18 mouse cellular contexts compared by ENCODE assay signal in genomic region chr2:53206749-53207148, GRCm38 (mm10). TPM values are rescaled to one million over a fixed set of nuclear protein-coding genes. Genes with fewer than 3 reads are reported as not detected.
A peak's percentile ranks its signal among the peaks of the same experiment; 100 is the strongest.
DNase-seq lines count a peak whose midpoint lies in the region; ATAC-seq and TF ChIP-seq lines count a peak whose summit lies in the region.
"Had no signal": no experiment of that assay in that cellular context is flagged by ENCODE, and none has a peak within 500 bp of the region (broad histone marks: within the 10 kb centered on the region; RNA-seq: fewer than 3 reads in every experiment).

No protein-coding gene starts in this region.

- H3K36me3 ChIP-seq in heart, postnatal 0 days (replicated peaks; ENCODE audit: control insufficient read depth, insufficient read depth, low read length), result peaks cover 18% of the 10 kb centered on the region
- peaks cover 38% of the 10 kb centered on the region for H3K36me3 ChIP-seq in liver, postnatal 0 days (replicated peaks; ENCODE audit: insufficient read depth, low read length)

- intact Hi-C loops in heart, postnatal 14 days (cut with DNase I), result no loop called here

- H3K27ac ChIP-seq in heart, postnatal 0 days (ENCODE audit: low read depth), result no peak overlapping the region
- H3K27ac ChIP-seq in liver, postnatal 0 days (ENCODE audit: low read depth), result no peak overlapping the region
- H3K27ac ChIP-seq: embryonic facial prominence, embryonic 15.5 days; heart, embryonic 10.5 days; limb, embryonic 13.5 days; liver, embryonic 13.5 days; lung, embryonic 15.5 days had no signal

- peak; percentile 8; the same call in 1 of the 2 replicates for TF ChIP-seq CTCF in heart, postnatal 0 days (IDR thresholded peaks at IDR 0.05; ENCODE audit: low read depth)
- peak; percentile 21; the same call in 1 of the 2 replicates for TF ChIP-seq CTCF in liver, postnatal 0 days (IDR thresholded peaks at IDR 0.05; ENCODE audit: low read depth)
- TF ChIP-seq CTCF in brain, embryonic 14.5 days (IDR thresholded peaks at IDR 0.05; ENCODE audit: borderline replicate concordance, extremely low read depth, insufficient read depth, insufficient read length), result no peak

- no peak overlapping the region for H3K4me3 ChIP-seq in heart, postnatal 0 days (ENCODE audit: low read depth, low read length)
- no peak overlapping the region for H3K4me3 ChIP-seq in liver, postnatal 0 days (ENCODE audit: low read depth, low read length)
- H3K4me3 ChIP-seq: embryonic facial prominence, embryonic 15.5 days; heart, embryonic 10.5 days; limb, embryonic 13.5 days; liver, embryonic 13.5 days; lung, embryonic 15.5 days had no signal

- H3K27me3 ChIP-seq in heart, postnatal 0 days (ENCODE audit: control insufficient read depth, insufficient read depth, low read length), result no peaks in the 10 kb centered on the region
- no peaks in the 10 kb centered on the region for H3K27me3 ChIP-seq in liver, postnatal 0 days (ENCODE audit: insufficient read depth, low read length)
- H3K27me3 ChIP-seq: embryonic facial prominence, embryonic 15.5 days; limb, embryonic 13.5 days; liver, embryonic 13.5 days; lung, embryonic 15.5 days had no signal

- no peak for TF ChIP-seq EP300 in heart, postnatal 0 days (IDR thresholded peaks at IDR 0.05; ENCODE audit: low read depth)
- TF ChIP-seq EP300 in liver, postnatal 0 days (IDR thresholded peaks at IDR 0.05; ENCODE audit: low read depth), result no peak

- H3K9me3 ChIP-seq in heart, postnatal 0 days (replicated peaks; ENCODE audit: control insufficient read depth, low read length), result no peaks in the 10 kb centered on the region
- H3K9me3 ChIP-seq in liver, postnatal 0 days (ENCODE audit: low read length), result no peaks in the 10 kb centered on the region
- H3K9me3 ChIP-seq: embryonic facial prominence, embryonic 15.5 days; heart, embryonic 10.5 days; limb, embryonic 13.5 days; liver, embryonic 13.5 days; lung, embryonic 15.5 days had no signal

- no peak for DNase-seq in heart, postnatal 0 days (ENCODE audit: low spot score)
- DNase-seq in heart, postnatal 14 days, result no peak
- DNase-seq in liver, postnatal 0 days, result no peak
- DNase-seq in liver, result no peak
- peak; percentile 26 for DNase-seq in 416B (ENCODE audit: low read depth)
- DNase-seq in brain, embryonic 14.5 days (ENCODE audit: low read depth), result peak; percentile 9
- DNase-seq in embryo, embryonic 11 days, result no peak
- DNase-seq: adrenal gland, postnatal 25 days; cerebellum, adult 9-10 months; kidney, adult 2 months; kidney, postnatal 14 days; liver, embryonic 13.5 days; right cerebral cortex, postnatal 14 days had no signal

- TF ChIP-seq POLR2A in brain, embryonic 14.5 days (IDR thresholded peaks at IDR 0.05; ENCODE audit: borderline replicate concordance, extremely low read depth, insufficient read depth, insufficient read length, poor library complexity, severe bottlenecking), result no peak

- H3K9ac ChIP-seq in heart, postnatal 0 days (replicated peaks; ENCODE audit: low read depth, low read length), result no peak overlapping the region
- H3K9ac ChIP-seq in liver, postnatal 0 days (replicated peaks), result no peak overlapping the region
- H3K9ac ChIP-seq: embryonic facial prominence, embryonic 15.5 days; limb, embryonic 13.5 days; liver, embryonic 13.5 days; lung, embryonic 15.5 days had no signal

- ATAC-seq in heart, postnatal 0 days (ENCODE audit: insufficient read depth, low read depth), result no peak
- ATAC-seq in liver, postnatal 0 days, result no peak

- no peaks in the 10 kb centered on the region for H3K4me1 ChIP-seq in heart, postnatal 0 days (ENCODE audit: control insufficient read depth, insufficient read depth)
- no peaks in the 10 kb centered on the region for H3K4me1 ChIP-seq in liver, postnatal 0 days (ENCODE audit: insufficient read depth)
- H3K4me1 ChIP-seq: embryonic facial prominence, embryonic 15.5 days; heart, embryonic 10.5 days; limb, embryonic 13.5 days; liver, embryonic 13.5 days; lung, embryonic 15.5 days had no signal

- H3K4me2 ChIP-seq in heart, postnatal 0 days (ENCODE audit: low read depth, low read length), result no peak overlapping the region
- no peak overlapping the region for H3K4me2 ChIP-seq in liver, postnatal 0 days (ENCODE audit: low read depth, low read length)
- H3K4me2 ChIP-seq: embryonic facial prominence, embryonic 15.5 days; limb, embryonic 13.5 days; liver, embryonic 13.5 days; lung, embryonic 15.5 days; midbrain, embryonic 11.5 days had no signal

RNA-seq across cellular contexts. Expression of gene Arl6ip6, which starts 15.2 kb away (rescaled TPM):
- 13.8 and 18.0 TPM in 2 replicates for total RNA-seq in heart, postnatal 0 days (2014; rRNA removed; ENCODE audit: low replicate concordance)
- polyA plus RNA-seq in heart, postnatal 0 days (2015; fragmentation: Nextera tagmentation; extraction: Ambion mirVana), result 27.5 and 28.7 TPM in 2 replicates
- 10 to 100 TPM; 16.2 to 17.9 TPM for total RNA-seq in heart, postnatal 14 days (2021)
- polyA plus RNA-seq in liver, postnatal 0 days (2015; fragmentation: Nextera tagmentation; extraction: Ambion mirVana), result 19.9 and 21.2 TPM in 2 replicates
- polyA plus RNA-seq in brain, embryonic 14.5 days (2012; rRNA removed), result 28.7 and 42.5 TPM in 2 replicates

RNA-seq across cellular contexts. Expression of gene Prpf40a, which starts 15.7 kb away (rescaled TPM):
- 36.5 and 43.5 TPM in 2 replicates for total RNA-seq in heart, postnatal 0 days (2014; rRNA removed; ENCODE audit: low replicate concordance)
- polyA plus RNA-seq in heart, postnatal 0 days (2015; fragmentation: Nextera tagmentation; extraction: Ambion mirVana), result 60.1 and 68.6 TPM in 2 replicates
- total RNA-seq in heart, postnatal 14 days (2021), result 10 to 100 TPM; 36.2 TPM
- polyA plus RNA-seq in liver, postnatal 0 days (2015; fragmentation: Nextera tagmentation; extraction: Ambion mirVana), result 48.8 and 57.9 TPM in 2 replicates
- polyA plus RNA-seq in brain, embryonic 14.5 days (2012; rRNA removed), result 27.0 and 28.6 TPM in 2 replicates

Comparison
In these comparisons a context has a peak if more than half of its experiments do, and no peak if none do; other contexts are left out.
1. DNase-seq: peak in 416B (single experiment) and brain, embryonic 14.5 days (single experiment); none in heart, postnatal 0 days (single experiment), heart, postnatal 14 days (0 of 2), liver, postnatal 0 days (single experiment), liver (single experiment) and embryo, embryonic 11 days (single experiment).